Mouse (Mus musculus): ENCODE measurements around the gene Cubn. TPM values are rescaled to one million over a fixed set of nuclear protein-coding genes. Genes with fewer than 3 reads are reported as not detected.
A peak's percentile ranks its signal among the peaks of the same experiment; 100 is the strongest.

The Cubn gene
- total RNA-seq, 2 experiments from 2014 or later, result 0.05 to 0.06 TPM

DNA sequence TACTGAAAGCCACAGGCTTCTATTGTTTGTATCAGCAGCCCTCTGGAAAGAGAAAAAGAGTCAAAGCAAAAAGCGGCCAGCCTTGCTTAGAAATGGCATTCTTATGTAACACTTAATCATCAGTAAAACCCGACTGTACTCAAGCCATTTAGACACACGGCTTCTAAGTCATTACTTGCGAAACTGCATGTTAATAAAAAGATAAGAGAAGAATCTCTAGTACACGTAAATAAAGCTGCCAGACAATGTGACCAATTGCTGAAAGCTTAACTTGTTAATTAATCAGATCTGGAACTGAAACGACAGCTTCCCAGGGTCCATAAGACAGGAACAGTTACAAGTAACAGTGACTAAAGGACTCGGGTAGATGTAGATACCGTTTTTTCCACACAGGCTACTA is 30.5 kb upstream of the Cubn start:
- H3K27ac ChIP-seq, result peak overlapping the region; percentile 36
- intact Hi-C loops (cut with DNase I), result loop anchor here (10.0 kb wide), 1 partner anchor 227 kb away; no protein-coding TSS in a partner anchor

DNA sequence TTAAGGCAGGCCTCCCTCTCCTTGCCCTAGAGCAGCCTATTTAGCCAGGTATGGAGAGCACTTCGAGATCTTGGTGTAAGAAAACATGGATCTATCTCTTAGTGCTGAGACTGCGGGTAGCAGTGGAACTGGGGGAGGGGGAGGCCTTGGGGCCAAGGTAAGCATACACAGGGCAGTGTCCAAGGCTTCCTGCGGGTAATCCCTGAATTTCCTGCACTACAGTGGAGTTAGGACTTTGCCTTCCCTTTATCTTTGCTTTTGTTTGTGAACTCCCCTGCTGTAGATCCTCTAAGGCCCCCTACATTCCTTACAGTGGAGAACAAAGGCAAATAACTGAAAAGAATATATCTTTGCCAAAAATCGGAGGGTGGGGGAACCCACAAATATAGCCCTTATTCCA is 23.3 kb upstream of the Cubn start:
- no peak for TF ChIP-seq CTCF (IDR thresholded peaks at IDR 0.05)
- Histone ChIP-seq H3K4me3 (no peak overlapping the region), H3K27ac (no peak overlapping the region)
- DNase-seq, result no peak
- intact Hi-C loops (cut with DNase I), result no loop called here

More for the DNA sequence above, 30.5 kb upstream of the Cubn start:
- DNase-seq, result no peak
- no peak for TF ChIP-seq CTCF (IDR thresholded peaks at IDR 0.05)
- no peak overlapping the region; the same call in 1 of the 2 replicates for H3K4me3 ChIP-seq

DNA sequence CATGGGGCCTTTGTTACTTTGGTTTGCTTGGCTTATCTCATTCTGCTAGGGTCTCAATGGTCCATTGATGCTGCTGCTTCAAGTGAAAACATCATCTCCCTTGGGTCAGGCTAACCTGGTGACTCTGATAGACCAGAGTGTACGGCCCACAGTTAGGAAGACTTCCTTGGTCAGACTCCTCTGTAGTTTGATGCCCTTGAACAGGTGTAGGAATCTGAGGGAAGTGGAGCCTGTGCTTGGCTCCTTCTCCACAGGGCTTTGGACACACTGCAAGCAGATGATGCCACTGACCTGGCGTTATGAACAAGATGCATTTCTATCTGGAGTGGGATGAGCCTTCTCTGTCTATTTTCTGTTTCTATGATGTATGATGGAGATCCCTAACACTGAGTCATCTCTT is 11.1 kb upstream of the Cubn start:
- intact Hi-C loops (cut with DNase I), result no loop called here
- DNase-seq, result no peak
- TF ChIP-seq CTCF (IDR thresholded peaks at IDR 0.05), result no peak
- no peak overlapping the region for H3K4me3 ChIP-seq
- H3K27ac ChIP-seq, result no peak overlapping the region

GRCm38 (mm10) chr2:13501553-13501952 is 9.9 kb upstream of the Cubn start:
- intact Hi-C loops (cut with DNase I), result no loop called here
- H3K4me3 ChIP-seq, result no peak overlapping the region

GRCm38 (mm10) chr2:13500298-13500999 is 8.8 kb upstream of the Cubn start:
- DNase-seq, result no peak
- H3K4me3 ChIP-seq, result no peak overlapping the region
- intact Hi-C loops (cut with DNase I), result no loop called here
- H3K27ac ChIP-seq, result no peak overlapping the region
- no peak for TF ChIP-seq CTCF (IDR thresholded peaks at IDR 0.05)

More at GRCm38 (mm10) chr2:13501553-13501952, 9.9 kb upstream of the Cubn start:
- no peak for TF ChIP-seq CTCF (IDR thresholded peaks at IDR 0.05)
- DNase-seq, result no peak
- H3K27ac ChIP-seq, result no peak overlapping the region

DNA sequence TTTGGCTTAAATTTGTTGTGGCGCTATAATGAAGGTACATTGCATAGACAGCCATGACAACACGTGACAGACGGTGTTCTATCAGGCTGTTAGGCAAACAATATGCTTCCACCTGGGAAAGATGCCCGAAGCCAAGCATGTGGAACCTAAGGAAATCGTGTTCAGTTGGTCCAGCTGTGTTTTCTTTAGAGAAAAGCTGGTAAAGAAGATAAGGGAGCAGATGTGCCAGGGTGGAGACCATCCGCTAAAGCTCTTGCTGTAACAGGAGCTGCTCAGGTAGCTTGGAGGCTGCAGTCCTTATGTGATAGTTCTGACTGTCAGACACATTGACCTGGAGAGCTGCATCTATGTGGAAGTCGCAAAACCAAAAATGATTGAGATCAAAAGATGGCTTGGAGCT is 7.6 kb upstream of the Cubn start:
- TF ChIP-seq CTCF (IDR thresholded peaks at IDR 0.05), result no peak
- Histone ChIP-seq H3K27ac (no peak overlapping the region), H3K4me3 (no peak overlapping the region)
- intact Hi-C loops (cut with DNase I), result no loop called here
- DNase-seq, result no peak

DNA sequence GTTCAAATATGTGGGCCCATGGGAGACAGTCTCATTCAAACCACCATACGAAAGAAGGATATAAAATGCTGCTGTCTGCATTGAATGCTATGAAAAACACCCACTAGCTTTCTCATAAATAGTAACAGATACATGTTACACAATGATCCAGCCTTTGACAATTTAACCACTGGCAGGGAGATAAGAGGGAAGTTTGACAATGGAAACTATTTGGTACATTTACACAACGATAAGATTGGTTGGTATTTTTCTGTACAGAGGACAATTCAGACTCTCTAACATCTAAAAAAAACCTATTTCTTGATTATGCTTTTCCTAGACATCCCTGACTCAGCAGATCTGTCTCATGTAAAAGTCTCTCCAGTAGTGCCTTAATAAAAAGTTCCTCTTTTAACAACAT is 4.5 kb upstream of the Cubn start:
- no peak for TF ChIP-seq CTCF (IDR thresholded peaks at IDR 0.05)
- H3K27ac ChIP-seq, result no peak overlapping the region
- H3K4me3 ChIP-seq, result no peak overlapping the region
- intact Hi-C loops (cut with DNase I), result no loop called here
- DNase-seq, result no peak

DNA sequence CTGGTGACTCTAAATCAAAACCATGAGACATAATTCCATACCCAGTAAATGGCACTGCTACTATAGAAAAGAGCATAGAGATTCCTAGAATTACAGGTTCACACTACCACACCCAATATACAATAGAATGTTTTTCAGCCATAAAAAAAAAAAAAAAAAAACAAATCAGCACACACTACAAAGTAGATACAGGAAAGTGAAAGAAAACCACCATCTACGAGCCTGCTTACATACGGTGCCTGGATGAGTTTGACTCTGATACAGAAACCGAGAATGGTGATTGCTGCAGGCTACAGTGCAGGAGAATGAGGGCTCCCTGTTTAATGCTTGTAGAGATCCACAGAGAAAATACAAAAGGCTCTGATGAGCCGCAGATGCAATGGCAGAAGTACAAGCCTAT is 1.3 kb upstream of the Cubn start:
- intact Hi-C loops (cut with DNase I), result no loop called here
- TF ChIP-seq CTCF (IDR thresholded peaks at IDR 0.05), result no peak
- no peak overlapping the region for H3K4me3 ChIP-seq
- DNase-seq, result no peak
- no peak overlapping the region for H3K27ac ChIP-seq

DNA sequence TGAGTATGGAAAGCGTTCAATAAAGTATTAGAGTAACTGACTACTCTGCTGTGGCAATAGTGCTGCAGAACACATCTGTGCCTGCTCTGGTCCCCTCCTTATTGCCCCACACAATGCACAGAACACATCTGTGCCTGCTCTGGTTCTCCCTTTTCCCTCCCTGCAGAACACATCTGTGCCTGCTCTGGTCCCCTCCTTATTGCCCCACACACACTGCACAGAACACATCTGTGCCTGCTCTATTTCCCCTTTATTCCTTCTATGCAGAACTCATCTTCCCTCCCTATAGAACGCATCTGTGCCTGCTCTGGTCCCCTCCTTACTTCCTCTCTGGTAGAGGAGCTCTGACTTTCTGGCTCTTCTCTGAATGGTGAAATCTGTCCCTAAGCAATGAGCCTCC is 1.1 kb downstream of the Cubn start:
- H3K4me3 ChIP-seq, result no peak overlapping the region
- intact Hi-C loops (cut with DNase I), result no loop called here
- H3K27ac ChIP-seq, result no peak overlapping the region
- TF ChIP-seq CTCF (IDR thresholded peaks at IDR 0.05), result no peak
- no peak for DNase-seq

DNA sequence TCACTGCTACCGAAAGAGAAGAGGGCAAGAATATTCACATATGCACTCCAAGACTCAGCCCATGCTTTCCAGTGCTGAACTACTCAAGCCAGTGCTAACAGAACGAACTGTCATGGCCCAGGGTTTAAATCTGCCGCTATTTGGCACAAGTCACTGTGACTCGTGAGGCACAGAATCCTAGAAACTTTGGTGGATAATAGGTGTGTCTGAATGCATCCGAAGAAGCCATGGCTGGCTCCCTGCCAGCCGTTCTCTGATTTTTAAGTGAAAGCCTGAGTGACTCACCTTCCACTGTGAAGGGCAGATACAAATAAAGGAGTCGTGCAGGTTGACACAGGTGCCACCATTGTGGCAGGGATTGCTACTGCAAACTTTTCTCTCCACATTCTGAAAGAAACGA is 5.1 kb downstream of the Cubn start:
- no peak for TF ChIP-seq CTCF (IDR thresholded peaks at IDR 0.05)
- DNase-seq, result peak; percentile 21
- intact Hi-C loops (cut with DNase I), result no loop called here
- no peak overlapping the region for H3K4me3 ChIP-seq
- no peak overlapping the region for H3K27ac ChIP-seq

- TF ChIP-seq CTCF (IDR thresholded peaks at IDR 0.05), result no peak
- DNase-seq, result no peak
- H3K27ac ChIP-seq, result no peak overlapping the region
- no peak overlapping the region for H3K4me3 ChIP-seq
- intact Hi-C loops (cut with DNase I), result no loop called here
Measured at GRCm38 (mm10) chr2:13484566-13484965, 7.0 kb downstream of the Cubn start.

DNA sequence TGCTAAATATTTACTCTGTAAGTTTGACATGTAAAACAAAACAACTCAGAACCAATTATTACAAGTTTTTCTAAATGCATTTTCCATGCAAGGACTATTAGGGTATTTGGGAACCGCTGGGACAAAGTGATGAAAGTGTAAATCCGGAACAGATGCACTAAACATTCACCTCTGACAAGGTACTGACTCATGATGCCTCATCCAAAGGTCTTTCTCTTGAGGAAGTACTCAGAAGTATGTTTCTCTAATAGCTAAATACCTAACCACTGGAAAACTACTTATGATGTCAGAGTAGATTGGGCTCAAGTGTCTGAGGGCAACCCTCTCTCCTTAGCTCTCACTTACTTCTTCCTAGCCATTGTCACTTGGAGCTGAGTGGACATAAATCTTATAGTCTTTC is 10.9 kb downstream of the Cubn start:
- no peak for TF ChIP-seq CTCF (IDR thresholded peaks at IDR 0.05)
- Histone ChIP-seq H3K27ac (no peak overlapping the region), H3K4me3 (no peak overlapping the region)
- intact Hi-C loops (cut with DNase I), result no loop called here
- DNase-seq, result no peak

DNA sequence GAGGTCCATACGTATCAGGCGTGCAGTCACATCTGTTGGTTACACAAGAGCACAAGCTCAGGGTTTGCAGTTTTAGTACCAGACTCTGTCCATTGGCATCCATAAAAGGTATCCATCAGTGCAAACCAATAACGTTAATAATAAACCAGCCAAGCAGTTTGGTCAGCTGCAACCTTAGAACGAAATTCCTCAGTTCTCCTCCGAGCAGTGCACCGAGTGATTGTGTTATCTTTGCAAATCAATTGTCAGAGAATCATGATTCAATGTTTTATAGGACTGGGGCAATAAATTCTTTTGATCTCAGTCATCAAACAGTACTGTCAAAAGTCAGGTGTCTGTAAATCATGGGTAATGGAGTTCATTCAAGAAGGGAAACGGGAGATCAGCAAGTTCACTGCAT is 12.4 kb downstream of the Cubn start:
- no peak overlapping the region for H3K27ac ChIP-seq
- intact Hi-C loops (cut with DNase I), result no loop called here
- no peak overlapping the region for H3K4me3 ChIP-seq
- no peak for TF ChIP-seq CTCF (IDR thresholded peaks at IDR 0.05)
- DNase-seq, result no peak

GRCm38 (mm10) chr2:13470108-13470507 is 21.5 kb downstream of the Cubn start:
- DNase-seq, result no peak
- no peak for TF ChIP-seq CTCF (IDR thresholded peaks at IDR 0.05)
- intact Hi-C loops (cut with DNase I), result no loop called here
- Histone ChIP-seq H3K27ac (no peak overlapping the region), H3K4me3 (no peak overlapping the region)
